Comparison of ENCODE assay signal across 18 mouse cellular contexts in genomic region chr5:8178111-8178510, GRCm38 (mm10).
DNase-seq lines count a peak whose midpoint lies in the region; ATAC-seq and TF ChIP-seq lines count a peak whose summit lies in the region.
"Had no signal": no experiment of that assay in that cellular context is flagged by ENCODE, and none has a peak within 500 bp of the region (broad histone marks: within the 10 kb centered on the region; RNA-seq: fewer than 3 reads in every experiment).

No protein-coding gene starts in this region.

- H3K9me3 ChIP-seq in liver, embryonic 12.5 days (replicated peaks), result no peaks in the 10 kb centered on the region
- H3K9me3 ChIP-seq: embryonic facial prominence, embryonic 10.5 days; embryonic facial prominence, embryonic 12.5 days; forebrain, embryonic 13.5 days; forebrain, embryonic 15.5 days had no signal

- H3K79me2 ChIP-seq in liver, adult 2 months (ENCODE audit: control insufficient read depth, insufficient read depth, low read length), result no peaks in the 10 kb centered on the region

- H3K27ac ChIP-seq in liver, adult 2 months (replicated peaks; ENCODE audit: insufficient read depth, low read depth, low read length), result no peak overlapping the region
- no peak overlapping the region for H3K27ac ChIP-seq in liver, embryonic 12.5 days
- H3K27ac ChIP-seq: embryonic facial prominence, embryonic 10.5 days; embryonic facial prominence, embryonic 12.5 days; forebrain, embryonic 13.5 days; forebrain, embryonic 15.5 days had no signal

- TF ChIP-seq CTCF in liver, adult 2 months (IDR thresholded peaks at IDR 0.05; ENCODE audit: low read depth, low read length), result no peak

- H3K9ac ChIP-seq in liver, adult 2 months (ENCODE audit: low read depth, low read length), result no peak overlapping the region
- no peak overlapping the region for H3K9ac ChIP-seq in liver, embryonic 12.5 days
- H3K9ac ChIP-seq: embryonic facial prominence, embryonic 12.5 days; forebrain, embryonic 13.5 days; forebrain, embryonic 15.5 days; forebrain, postnatal 0 days had no signal

- WGBS in liver, adult 2 months, result 81% methylated on average over 17 of the region's 17 CpGs
- WGBS in liver, embryonic 12.5 days (ENCODE audit: insufficient replicate concordance), result 70% methylated on average over 17 of the region's 17 CpGs

- no peaks in the 10 kb centered on the region for H3K36me3 ChIP-seq in liver, adult 2 months (ENCODE audit: control insufficient read depth, insufficient read depth, low read length)
- no peaks in the 10 kb centered on the region for H3K36me3 ChIP-seq in liver, embryonic 12.5 days
- H3K36me3 ChIP-seq: embryonic facial prominence, embryonic 10.5 days; embryonic facial prominence, embryonic 12.5 days; forebrain, embryonic 15.5 days had no signal

- TF ChIP-seq POLR2A in liver, adult 2 months (IDR thresholded peaks at IDR 0.05; ENCODE audit: extremely low read depth, insufficient read depth, low read length), result no peak

- DNase-seq in liver, adult 2 months (ENCODE audit: extremely low read depth, low read depth, low spot score), result peak; percentile 84
- peak; percentile 79 for DNase-seq in brain, adult 2 months (ENCODE audit: low read depth, low spot score)
- peak; percentile 12 for DNase-seq in skeletal muscle tissue, adult 2 months (ENCODE audit: low read depth, low spot score)
- DNase-seq in lung, postnatal 14 days, result no peak
- DNase-seq: adrenal gland, adult 2 months; adrenal gland, postnatal 10 days; adrenal gland, postnatal 25 days; cerebellum, adult 11 months; cerebellum, adult 18-20 months; cerebellum, adult 8-10 months; cerebellum, adult 9-11 months; cerebellum, postnatal 25 days; forebrain, postnatal 0 days had no signal

- no peak overlapping the region for H3K4me2 ChIP-seq in liver, embryonic 12.5 days
- H3K4me2 ChIP-seq: embryonic facial prominence, embryonic 12.5 days; forebrain, embryonic 13.5 days; forebrain, embryonic 15.5 days had no signal

- no peaks in the 10 kb centered on the region for H3K27me3 ChIP-seq in liver, adult 2 months (ENCODE audit: control insufficient read depth, insufficient read depth, low read length)
- no peaks in the 10 kb centered on the region for H3K27me3 ChIP-seq in liver, embryonic 12.5 days (replicated peaks)
- H3K27me3 ChIP-seq: embryonic facial prominence, embryonic 12.5 days; forebrain, embryonic 13.5 days; forebrain, embryonic 15.5 days had no signal

- no peaks in the 10 kb centered on the region for H3K4me1 ChIP-seq in liver, adult 2 months (ENCODE audit: control insufficient read depth, insufficient read depth, low read length)
- H3K4me1 ChIP-seq in liver, embryonic 12.5 days, result no peaks in the 10 kb centered on the region
- H3K4me1 ChIP-seq: embryonic facial prominence, embryonic 10.5 days; embryonic facial prominence, embryonic 12.5 days; forebrain, embryonic 13.5 days; forebrain, embryonic 15.5 days had no signal

- no peak for ATAC-seq in liver, embryonic 12.5 days
- ATAC-seq: forebrain, embryonic 13.5 days; forebrain, embryonic 15.5 days; forebrain, postnatal 0 days had no signal

- no peak overlapping the region for H3K4me3 ChIP-seq in liver, adult 2 months (ENCODE audit: insufficient read depth, low read depth, low read length)
- no peak overlapping the region for H3K4me3 ChIP-seq in liver, embryonic 12.5 days
- H3K4me3 ChIP-seq: embryonic facial prominence, embryonic 10.5 days; embryonic facial prominence, embryonic 12.5 days; forebrain, embryonic 13.5 days; forebrain, embryonic 15.5 days had no signal
